Mouse (Mus musculus): Measurements from ENCODE around the gene Elavl4. TPM values are rescaled to one million over a fixed set of nuclear protein-coding genes. Genes with fewer than 3 reads are reported as not detected.

Elavl4 gene
- polyA plus RNA-seq, 1 experiment: 5.0 TPM

- Histone ChIP-seq H3K27me3 (ENCODE audit: control insufficient read depth, insufficient read depth, low read length) (no peaks in the 10 kb centered on the region), H3K36me3 (ENCODE audit: control insufficient read depth, insufficient read depth, low read length) (no peaks in the 10 kb centered on the region), H3K4me3 (ENCODE audit: control insufficient read depth, low read depth, low read length) (no peak overlapping the region), H3K27ac (ENCODE audit: control insufficient read depth, insufficient read depth, low read depth, low read length) (no peak overlapping the region), H3K4me1 (ENCODE audit: control insufficient read depth, insufficient read depth, low read length) (no peaks in the 10 kb centered on the region)
- TF ChIP-seq CTCF (IDR thresholded peaks at IDR 0.05; ENCODE audit: control insufficient read depth, insufficient read depth, insufficient replicate concordance, low read depth, low read length) (no peak), POLR2A (IDR thresholded peaks at IDR 0.05; ENCODE audit: control insufficient read depth, low read depth, low read length) (no peak)
Observed at GRCm38 (mm10) chr4:110266804-110267575, 84.7 kb downstream of the Elavl4 start.

GRCm38 (mm10) chr4:110264345-110264943 is 87.3 kb downstream of the Elavl4 start:
- TF ChIP-seq CTCF (IDR thresholded peaks at IDR 0.05; ENCODE audit: control insufficient read depth, insufficient read depth, insufficient replicate concordance, low read depth, low read length) (no peak), POLR2A (IDR thresholded peaks at IDR 0.05; ENCODE audit: control insufficient read depth, low read depth, low read length) (no peak)
- Histone ChIP-seq H3K4me1 (ENCODE audit: control insufficient read depth, insufficient read depth, low read length) (no peaks in the 10 kb centered on the region), H3K27ac (ENCODE audit: control insufficient read depth, insufficient read depth, low read depth, low read length) (no peak overlapping the region), H3K36me3 (ENCODE audit: control insufficient read depth, insufficient read depth, low read length) (no peaks in the 10 kb centered on the region), H3K4me3 (ENCODE audit: control insufficient read depth, low read depth, low read length) (no peak overlapping the region), H3K27me3 (ENCODE audit: control insufficient read depth, insufficient read depth, low read length) (no peaks in the 10 kb centered on the region)

GRCm38 (mm10) chr4:110257360-110257759 is 94.3 kb downstream of the Elavl4 start:
- H3K36me3 ChIP-seq (ENCODE audit: control insufficient read depth, insufficient read depth, low read length): no peaks in the 10 kb centered on the region
- H3K27ac ChIP-seq (ENCODE audit: control insufficient read depth, insufficient read depth, low read depth, low read length): no peak overlapping the region
- H3K4me1 ChIP-seq (ENCODE audit: control insufficient read depth, insufficient read depth, low read length): no peaks in the 10 kb centered on the region
- TF ChIP-seq CTCF (IDR thresholded peaks at IDR 0.05; ENCODE audit: control insufficient read depth, insufficient read depth, insufficient replicate concordance, low read depth, low read length) (no peak), POLR2A (IDR thresholded peaks at IDR 0.05; ENCODE audit: control insufficient read depth, low read depth, low read length) (no peak)
- H3K4me3 ChIP-seq (ENCODE audit: control insufficient read depth, low read depth, low read length): no peak overlapping the region
- H3K27me3 ChIP-seq (ENCODE audit: control insufficient read depth, insufficient read depth, low read length): no peaks in the 10 kb centered on the region

- Histone ChIP-seq H3K27me3 (ENCODE audit: control insufficient read depth, insufficient read depth, low read length) (no peaks in the 10 kb centered on the region), H3K36me3 (ENCODE audit: control insufficient read depth, insufficient read depth, low read length) (no peaks in the 10 kb centered on the region), H3K27ac (ENCODE audit: control insufficient read depth, insufficient read depth, low read depth, low read length) (no peak overlapping the region), H3K4me3 (ENCODE audit: control insufficient read depth, low read depth, low read length) (no peak overlapping the region), H3K4me1 (ENCODE audit: control insufficient read depth, insufficient read depth, low read length) (no peaks in the 10 kb centered on the region)
- TF ChIP-seq POLR2A (IDR thresholded peaks at IDR 0.05; ENCODE audit: control insufficient read depth, low read depth, low read length): no peak
- TF ChIP-seq CTCF (IDR thresholded peaks at IDR 0.05; ENCODE audit: control insufficient read depth, insufficient read depth, insufficient replicate concordance, low read depth, low read length): no peak
Observed at GRCm38 (mm10) chr4:110255617-110256016, 96.1 kb downstream of the Elavl4 start.

GRCm38 (mm10) chr4:110250055-110250454 is 101.7 kb downstream of the Elavl4 start:
- no peaks in the 10 kb centered on the region for H3K27me3 ChIP-seq (ENCODE audit: control insufficient read depth, insufficient read depth, low read length)
- TF ChIP-seq CTCF (IDR thresholded peaks at IDR 0.05; ENCODE audit: control insufficient read depth, insufficient read depth, insufficient replicate concordance, low read depth, low read length) (no peak), POLR2A (IDR thresholded peaks at IDR 0.05; ENCODE audit: control insufficient read depth, low read depth, low read length) (no peak)
- no peaks in the 10 kb centered on the region; the same call in 1 of the 2 replicates for H3K4me1 ChIP-seq (ENCODE audit: control insufficient read depth, insufficient read depth, low read length)
- H3K36me3 ChIP-seq (ENCODE audit: control insufficient read depth, insufficient read depth, low read length): no peaks in the 10 kb centered on the region
- no peak overlapping the region for H3K4me3 ChIP-seq (ENCODE audit: control insufficient read depth, low read depth, low read length)
- no peak overlapping the region for H3K27ac ChIP-seq (ENCODE audit: control insufficient read depth, insufficient read depth, low read depth, low read length)

GRCm38 (mm10) chr4:110242879-110243278 is 108.8 kb downstream of the Elavl4 start:
- TF ChIP-seq CTCF (IDR thresholded peaks at IDR 0.05; ENCODE audit: control insufficient read depth, insufficient read depth, insufficient replicate concordance, low read depth, low read length): no peak
- no peaks in the 10 kb centered on the region for H3K36me3 ChIP-seq (ENCODE audit: control insufficient read depth, insufficient read depth, low read length)
- no peaks in the 10 kb centered on the region for H3K27me3 ChIP-seq (ENCODE audit: control insufficient read depth, insufficient read depth, low read length)
- no peak overlapping the region for H3K4me3 ChIP-seq (ENCODE audit: control insufficient read depth, low read depth, low read length)
- no peak overlapping the region for H3K27ac ChIP-seq (ENCODE audit: control insufficient read depth, insufficient read depth, low read depth, low read length)
- no peaks in the 10 kb centered on the region for H3K4me1 ChIP-seq (ENCODE audit: control insufficient read depth, insufficient read depth, low read length)

GRCm38 (mm10) chr4:110234554-110234953 is 117.2 kb downstream of the Elavl4 start:
- H3K36me3 ChIP-seq (ENCODE audit: control insufficient read depth, insufficient read depth, low read length): no peaks in the 10 kb centered on the region
- H3K4me3 ChIP-seq (ENCODE audit: control insufficient read depth, low read depth, low read length): no peak overlapping the region
- no peaks in the 10 kb centered on the region for H3K27me3 ChIP-seq (ENCODE audit: control insufficient read depth, insufficient read depth, low read length)
- H3K4me1 ChIP-seq (ENCODE audit: control insufficient read depth, insufficient read depth, low read length): no peaks in the 10 kb centered on the region
- TF ChIP-seq POLR2A (IDR thresholded peaks at IDR 0.05; ENCODE audit: control insufficient read depth, low read depth, low read length) (no peak), CTCF (IDR thresholded peaks at IDR 0.05; ENCODE audit: control insufficient read depth, insufficient read depth, insufficient replicate concordance, low read depth, low read length) (no peak)
- no peak overlapping the region for H3K27ac ChIP-seq (ENCODE audit: control insufficient read depth, insufficient read depth, low read depth, low read length)

Measured in testis, adult 2 months (tissue).